In the genomic region with DNA sequence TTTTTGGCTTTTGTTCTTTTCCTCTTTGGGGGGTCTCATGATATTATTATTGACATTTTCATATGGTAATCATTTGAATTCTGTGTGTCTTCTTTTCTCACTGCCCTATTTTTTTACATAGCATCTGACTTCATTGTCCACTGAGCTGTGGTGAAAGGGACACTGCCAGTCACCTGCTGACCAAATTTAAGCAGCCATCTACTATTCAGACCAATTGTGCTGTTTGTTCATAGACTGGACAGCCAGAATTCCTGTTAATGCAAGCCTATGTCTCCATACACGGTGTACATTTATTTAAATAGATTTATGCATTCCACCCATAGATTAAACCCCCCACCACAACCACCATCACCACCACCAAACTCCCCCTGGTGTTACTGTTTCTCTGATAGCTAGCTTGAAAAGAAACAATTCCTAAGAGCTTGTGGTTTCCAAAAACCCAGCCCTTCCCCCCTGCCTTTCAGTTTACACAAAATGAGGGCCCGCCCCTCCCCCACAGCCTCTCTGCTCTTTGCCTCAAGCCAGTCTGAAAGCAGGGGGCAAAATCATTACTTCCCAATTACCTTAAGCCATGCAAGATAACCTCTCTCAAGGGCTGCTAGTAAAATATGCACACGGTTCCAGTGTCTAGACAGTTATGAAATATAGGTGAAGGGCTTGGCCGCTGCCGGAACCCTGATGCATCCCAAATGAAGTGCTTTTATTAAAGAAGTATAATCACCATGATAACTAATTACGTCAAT, we compare ENCODE assay signal across 8 mouse cellular contexts.
DNase-seq lines count a peak whose midpoint lies in the region; ATAC-seq and TF ChIP-seq lines count a peak whose summit lies in the region.

No protein-coding gene starts in this region.

- H3K36me3 ChIP-seq in kidney, embryonic 14.5 days (ENCODE audit: control insufficient read depth, insufficient read depth, low read length), result no peaks in the 10 kb centered on the region
- H3K36me3 ChIP-seq in hindbrain, embryonic 10.5 days, result no peaks in the 10 kb centered on the region
- no peaks in the 10 kb centered on the region for H3K36me3 ChIP-seq in liver, embryonic 14.5 days (replicated peaks; ENCODE audit: control insufficient read depth, insufficient read depth, low read depth)

- no peak for DNase-seq in kidney, adult 11 months
- peak; percentile 55 to 69 for DNase-seq in cerebellum, postnatal 14 days
- peak; percentile 68 for DNase-seq in hindbrain, embryonic 10.5 days (ENCODE audit: low spot score)
- DNase-seq in liver, embryonic 14.5 days (ENCODE audit: low read depth in 3 of 3, low spot score in 3 of 3), result no peak
- DNase-seq in gastrocnemius, adult 8-10 months (ENCODE audit: low spot score in 2 of 2), result no peak
- DNase-seq in spleen, adult 12 weeks (ENCODE audit: low spot score), result no peak
- no peak for DNase-seq in adrenal gland, postnatal 10 days

- ATAC-seq in kidney, embryonic 14.5 days (ENCODE audit: low FRiP score, low TSS enrichment), result no peak
- no peak for ATAC-seq in liver, embryonic 14.5 days (ENCODE audit: insufficient read depth)

- peak overlapping the region; percentile 33; the same call in 1 of the 2 replicates for H3K4me3 ChIP-seq in kidney, embryonic 14.5 days (ENCODE audit: low read length)
- peak overlapping the region; percentile 49 for H3K4me3 ChIP-seq in hindbrain, embryonic 10.5 days
- H3K4me3 ChIP-seq in liver, embryonic 14.5 days (ENCODE audit: insufficient read depth in 1 of 2, low read depth in 2 of 2, low read length in 2 of 2), result no peak overlapping the region

- H3K9me3 ChIP-seq in kidney, embryonic 14.5 days (ENCODE audit: control insufficient read depth, low read length), result no peaks in the 10 kb centered on the region
- no peaks in the 10 kb centered on the region for H3K9me3 ChIP-seq in hindbrain, embryonic 10.5 days
- H3K9me3 ChIP-seq in liver, embryonic 14.5 days (ENCODE audit: control insufficient read depth, low read length), result no peaks in the 10 kb centered on the region

- peak overlapping the region; percentile 45 for H3K4me2 ChIP-seq in kidney, embryonic 14.5 days (replicated peaks; ENCODE audit: low read depth, low read length)
- H3K4me2 ChIP-seq in liver, embryonic 14.5 days (ENCODE audit: low read depth), result peak overlapping the region; percentile 42

- TF ChIP-seq CTCF in liver, embryonic 14.5 days (IDR thresholded peaks at IDR 0.05; ENCODE audit: low read depth), result no peak

- H3K4me1 ChIP-seq in kidney, embryonic 14.5 days (ENCODE audit: control insufficient read depth, insufficient read depth, low read length), result peaks cover 24% of the 10 kb centered on the region
- H3K4me1 ChIP-seq in hindbrain, embryonic 10.5 days (replicated peaks), result peaks cover 44% of the 10 kb centered on the region
- H3K4me1 ChIP-seq in liver, embryonic 14.5 days (replicated peaks; ENCODE audit: control insufficient read depth in 2 of 2, insufficient read depth in 2 of 2, low read length in 1 of 2), result peaks cover 0 to 1% of the 10 kb centered on the region in 2 experiments; a peak in 1 of 4 replicates

- no peak for TF ChIP-seq EP300 in liver, embryonic 14.5 days (IDR thresholded peaks at IDR 0.05; ENCODE audit: low read depth)

- no peak overlapping the region for H3K27ac ChIP-seq in kidney, embryonic 14.5 days (ENCODE audit: low read depth, low read length)
- peak overlapping the region; percentile 92 for H3K27ac ChIP-seq in hindbrain, embryonic 10.5 days
- H3K27ac ChIP-seq in liver, embryonic 14.5 days, result no peak overlapping the region

- no peaks in the 10 kb centered on the region for H3K27me3 ChIP-seq in kidney, embryonic 14.5 days (ENCODE audit: control insufficient read depth, insufficient read depth, low read length)
- no peaks in the 10 kb centered on the region for H3K27me3 ChIP-seq in hindbrain, embryonic 10.5 days (ENCODE audit: insufficient read depth, poor library complexity, severe bottlenecking)
- H3K27me3 ChIP-seq in liver, embryonic 14.5 days (ENCODE audit: control insufficient read depth, insufficient read depth, low read length), result no peaks in the 10 kb centered on the region

- 44% methylated on average over 6 of the region's 6 CpGs for WGBS in kidney, embryonic 14.5 days
- 28% methylated on average over 6 of the region's 6 CpGs for WGBS in hindbrain, embryonic 10.5 days
- 36% methylated on average over 6 of the region's 6 CpGs for WGBS in liver, embryonic 14.5 days (ENCODE audit: insufficient replicate concordance)

- no peak overlapping the region for H3K9ac ChIP-seq in kidney, embryonic 14.5 days (ENCODE audit: low read depth, low read length)
- no peak overlapping the region for H3K9ac ChIP-seq in liver, embryonic 14.5 days (replicated peaks)

Comparison
In these comparisons a context has a peak if more than half of its experiments do, and no peak if none do; other contexts are left out.
1. H3K4me3 ChIP-seq: peak in kidney, embryonic 14.5 days (single experiment) and hindbrain, embryonic 10.5 days (single experiment); none in liver, embryonic 14.5 days (0 of 2).
2. DNase-seq: peak in cerebellum, postnatal 14 days (2 of 2) and hindbrain, embryonic 10.5 days (single experiment); none in kidney, adult 11 months (single experiment), liver, embryonic 14.5 days (0 of 3), gastrocnemius, adult 8-10 months (0 of 2), spleen, adult 12 weeks (single experiment) and adrenal gland, postnatal 10 days (single experiment).